Mouse (Mus musculus) cerebellum, adult 18-20 months (tissue): ENCODE measurements around the gene Aspg.
A peak's percentile ranks its signal among the peaks of the same experiment; 100 is the strongest.

Experiments
- DNase-seq, 2 experiments: peaks; one replicate each; pipeline ENCODE4 v3.0.0; 2021

Gene Aspg

DNA sequence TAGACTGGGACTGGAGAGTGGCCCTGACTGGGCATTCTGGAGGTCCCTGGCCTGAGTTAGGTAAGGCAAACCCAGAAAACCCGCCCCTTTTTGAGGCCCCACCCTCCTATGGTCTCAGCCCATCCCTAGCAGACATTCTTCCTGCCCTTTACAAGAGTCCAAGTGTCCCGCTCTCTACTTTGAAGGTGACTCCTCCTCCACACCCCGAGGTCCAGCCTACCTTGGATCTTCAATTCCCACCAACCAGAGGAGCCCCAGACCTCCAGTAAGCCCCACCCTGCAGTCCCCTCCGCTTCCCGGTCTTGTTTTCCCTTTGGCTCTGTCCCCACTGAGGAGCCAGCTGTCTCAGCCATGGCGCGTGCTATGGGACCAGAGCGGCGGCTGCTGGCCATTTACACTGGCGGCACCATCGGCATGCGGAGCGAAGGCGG, at the start of gene Aspg:
TSS of gene Aspg (plus strand) at position 139 of the 431 bp plus-strand sequence.
- DNase-seq = no peak

GRCm38 (mm10) chr12:112077651-112078050, 28.8 kb upstream of the Aspg start:
- DNase-seq = peak; percentile 69 to 70

DNA sequence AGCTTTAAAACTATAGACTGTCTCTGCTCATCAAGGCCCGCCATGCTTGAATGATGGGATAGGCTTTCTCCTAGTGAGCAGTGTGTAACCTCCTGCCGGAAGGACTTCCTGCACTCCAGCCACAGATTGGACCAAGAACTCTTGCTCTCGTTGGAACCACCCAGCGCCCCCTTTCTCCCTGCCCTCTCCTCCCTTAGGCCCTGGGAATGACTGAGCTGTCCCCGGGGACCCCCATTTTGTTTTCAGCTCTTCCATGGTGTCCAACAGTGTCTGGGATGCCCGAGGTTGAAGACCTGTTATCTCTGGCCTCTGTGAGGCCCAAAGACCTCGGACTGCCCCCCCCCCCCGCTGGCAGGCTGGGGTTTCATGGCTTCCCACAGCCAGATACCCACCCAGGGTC, 26.6 kb upstream of the Aspg start:
- no peak for DNase-seq

- no peak for DNase-seq
These were observed 25.6 kb upstream of the Aspg start for GRCm38 (mm10) chr12:112080911-112081310.

- no peak for DNase-seq
These were observed 24.2 kb upstream of the Aspg start for GRCm38 (mm10) chr12:112082241-112082640.

DNA sequence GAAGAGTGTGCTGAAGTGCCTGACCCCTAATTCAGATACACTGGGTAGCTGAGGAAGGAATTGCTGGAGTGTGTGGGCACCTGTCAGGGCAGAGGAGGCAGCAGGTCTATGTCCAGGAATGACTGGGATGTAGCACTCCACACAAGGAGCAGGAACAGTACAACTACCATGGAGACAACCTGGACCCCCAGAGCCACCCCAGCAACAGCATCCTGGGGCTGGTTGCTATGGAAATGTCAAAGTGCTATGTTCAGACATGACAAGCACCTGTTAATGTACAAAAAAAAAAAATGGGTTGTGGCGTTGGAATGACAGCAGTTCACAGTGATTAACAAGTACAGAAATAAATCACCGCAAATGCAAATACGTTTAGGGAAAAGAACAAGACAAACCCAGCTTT, 20.2 kb upstream of the Aspg start:
- DNase-seq = no peak

DNA sequence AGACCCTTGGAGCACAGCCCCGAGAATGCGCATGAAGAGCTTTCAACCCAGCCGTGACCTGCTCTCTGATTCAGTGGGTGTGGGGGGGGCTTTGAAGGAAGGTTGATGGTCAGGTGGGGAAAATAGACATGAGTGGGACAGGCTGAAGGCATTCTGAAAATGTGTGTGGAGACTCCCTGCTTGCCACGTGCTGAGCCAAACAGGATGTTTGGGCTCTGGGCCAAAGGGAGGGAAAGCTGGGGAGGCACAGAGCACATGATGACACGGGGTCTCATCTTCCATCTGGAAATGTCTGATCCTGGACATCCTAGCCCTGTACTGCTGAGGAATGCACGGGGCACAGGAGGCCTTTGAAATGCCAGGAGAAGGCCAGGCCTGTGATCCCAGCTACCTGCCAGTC, 19.8 kb upstream of the Aspg start:
- DNase-seq = no peak

DNA sequence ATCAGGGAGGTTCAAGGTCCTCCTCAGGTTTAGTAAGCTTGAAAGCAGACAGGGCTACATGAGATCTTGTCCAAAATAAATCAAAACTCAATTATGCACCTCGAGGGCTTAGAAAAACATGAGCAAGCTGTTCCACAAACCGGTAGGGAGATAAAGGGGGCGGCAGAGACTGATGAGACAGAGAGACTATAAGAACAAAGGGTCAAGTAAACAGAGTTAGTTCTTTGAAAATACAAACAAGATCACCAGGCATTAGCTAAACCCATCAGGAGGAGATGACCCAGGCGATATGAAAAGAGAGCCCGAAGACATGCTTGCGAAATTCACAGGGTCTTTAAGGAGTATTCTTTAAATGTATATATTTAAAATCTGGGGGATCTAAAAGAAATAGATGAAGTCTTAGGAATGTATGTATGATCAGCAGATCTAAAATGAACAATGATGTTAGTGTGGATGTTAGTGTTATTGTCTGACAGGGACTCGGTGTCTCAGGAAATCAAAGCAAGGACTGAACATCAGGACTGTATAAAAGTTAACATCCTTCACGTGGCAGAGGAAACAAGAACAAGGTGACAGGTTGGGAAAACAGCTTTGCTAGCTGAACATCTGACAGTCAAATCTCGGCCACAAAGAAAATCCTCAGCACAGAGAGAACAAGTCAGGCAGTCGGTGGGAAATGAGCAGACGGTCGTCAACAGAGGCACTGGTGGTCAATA, 17.7 kb upstream of the Aspg start:
- DNase-seq = no peak

DNA sequence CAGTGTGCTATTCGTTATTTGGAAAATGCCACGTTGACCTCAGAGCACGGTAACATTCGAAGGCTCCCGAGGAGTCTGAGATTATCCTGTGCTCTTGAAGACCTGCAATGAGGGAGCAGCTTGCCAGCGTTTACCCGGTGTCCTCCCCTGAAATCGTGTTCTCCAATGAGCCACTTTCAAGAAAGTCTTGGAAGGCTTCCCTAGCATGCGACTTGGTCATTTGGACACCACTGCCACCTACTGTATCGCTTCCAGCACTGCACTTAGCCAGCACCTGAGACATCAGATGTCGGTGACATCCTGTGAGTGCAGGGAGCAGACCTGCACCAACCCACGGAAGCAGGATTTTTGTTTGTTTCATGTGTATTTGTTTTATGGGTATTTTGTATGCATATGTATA, 15.4 kb upstream of the Aspg start:
- peak; percentile 79 to 83 for DNase-seq

DNA sequence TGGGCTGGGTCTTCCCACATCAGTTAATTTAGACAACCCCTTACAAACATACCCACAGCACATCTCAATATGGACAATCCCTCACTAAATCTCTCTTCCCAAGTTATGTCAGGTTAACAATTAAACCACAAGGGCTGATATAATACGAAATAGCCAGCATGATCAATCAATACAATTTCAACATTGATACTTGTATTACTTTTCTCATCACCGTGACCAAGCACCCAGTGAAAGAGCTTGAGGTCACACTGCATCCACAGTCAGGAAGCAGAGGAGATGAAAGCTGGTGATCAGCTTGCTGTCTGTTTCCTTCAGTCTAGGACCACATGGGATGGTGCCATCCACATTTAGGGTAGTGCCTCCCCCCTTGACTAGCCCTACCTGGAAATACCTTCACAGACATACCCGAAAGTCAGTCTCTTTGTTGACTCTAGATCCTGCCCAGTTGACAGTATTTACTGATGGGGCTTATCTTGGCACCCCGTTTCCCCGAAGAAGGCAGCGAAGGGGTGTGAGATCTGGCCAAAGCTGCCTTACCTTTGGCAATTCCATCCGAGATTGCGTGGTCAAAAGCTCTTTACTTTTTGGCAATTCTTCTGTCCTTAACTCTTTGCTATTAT, 12.1 kb upstream of the Aspg start:
- DNase-seq = no peak

- DNase-seq = no peak
These were observed 10.3 kb upstream of the Aspg start for GRCm38 (mm10) chr12:112096051-112096732.

- no peak for DNase-seq
These were observed 9.8 kb upstream of the Aspg start for GRCm38 (mm10) chr12:112096733-112097117.

- DNase-seq = no peak
These were observed 6.4 kb upstream of the Aspg start for GRCm38 (mm10) chr12:112100106-112100505.

GRCm38 (mm10) chr12:112101045-112101444, 5.4 kb upstream of the Aspg start:
- no peak for DNase-seq

GRCm38 (mm10) chr12:112103179-112103578, 3.3 kb upstream of the Aspg start:
- no peak for DNase-seq

DNA sequence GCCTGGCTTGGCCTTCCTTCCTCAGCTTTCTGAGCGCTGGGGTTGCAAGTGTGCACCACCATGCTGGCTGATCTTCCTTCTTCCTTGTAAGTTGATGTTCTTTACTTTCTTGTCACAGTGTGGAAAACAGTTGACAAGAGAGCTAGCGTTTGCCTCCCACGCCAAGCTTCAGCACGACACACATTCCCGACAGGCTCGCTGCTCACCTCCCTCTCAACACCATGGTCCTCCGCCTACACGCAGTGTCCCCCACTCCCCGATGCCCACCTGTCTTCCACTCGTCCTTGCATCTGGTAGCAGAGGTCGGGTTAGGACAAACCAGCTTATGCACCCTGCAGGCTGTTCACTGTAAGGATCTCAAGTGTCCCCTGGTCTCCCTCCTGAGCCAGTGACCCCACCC, 1.6 kb upstream of the Aspg start:
- DNase-seq = no peak

GRCm38 (mm10) chr12:112107685-112108084, 1.2 kb downstream of the Aspg start:
- no peak for DNase-seq

DNA sequence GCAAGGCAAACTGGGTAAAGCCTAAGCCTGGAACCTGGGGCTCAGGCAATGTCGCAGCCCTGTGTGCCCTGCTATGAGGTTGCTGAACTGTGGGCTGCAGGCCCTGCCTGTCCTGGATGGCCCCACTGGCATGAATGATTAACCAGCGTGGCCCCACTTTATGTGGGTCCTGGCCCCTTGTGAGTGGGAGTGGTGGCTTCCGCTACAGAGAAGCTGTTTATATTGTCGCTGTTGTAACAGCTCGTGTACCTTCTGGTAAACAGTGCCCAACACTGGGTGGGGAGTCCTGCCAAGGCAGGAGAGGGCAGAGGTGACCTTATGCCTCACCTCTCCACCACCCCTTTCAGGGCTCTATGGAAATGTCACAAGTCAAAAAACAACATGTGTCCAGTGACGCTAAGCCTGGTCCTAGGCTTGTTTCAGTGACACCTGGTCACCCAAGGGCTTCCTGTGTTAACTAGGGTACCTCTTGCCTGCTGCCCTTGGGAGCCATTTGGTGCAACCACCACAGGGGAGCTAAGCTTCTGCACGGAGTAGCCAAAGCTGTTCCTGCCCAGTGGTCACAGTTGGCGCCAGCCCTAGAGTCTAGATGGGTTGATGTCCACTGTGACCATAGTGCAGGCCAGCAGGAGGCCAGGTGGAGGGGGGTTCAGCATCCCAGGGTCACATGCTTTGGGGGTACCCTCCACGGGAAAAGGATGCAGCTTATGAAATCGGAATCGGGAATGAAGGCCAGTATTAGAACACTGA, 2.4 kb downstream of the Aspg start:
- DNase-seq = no peak

GRCm38 (mm10) chr12:112109701-112110100, 3.2 kb downstream of the Aspg start:
- no peak for DNase-seq

- DNase-seq = no peak
These were observed 4.8 kb downstream of the Aspg start for GRCm38 (mm10) chr12:112111323-112111722.

DNA sequence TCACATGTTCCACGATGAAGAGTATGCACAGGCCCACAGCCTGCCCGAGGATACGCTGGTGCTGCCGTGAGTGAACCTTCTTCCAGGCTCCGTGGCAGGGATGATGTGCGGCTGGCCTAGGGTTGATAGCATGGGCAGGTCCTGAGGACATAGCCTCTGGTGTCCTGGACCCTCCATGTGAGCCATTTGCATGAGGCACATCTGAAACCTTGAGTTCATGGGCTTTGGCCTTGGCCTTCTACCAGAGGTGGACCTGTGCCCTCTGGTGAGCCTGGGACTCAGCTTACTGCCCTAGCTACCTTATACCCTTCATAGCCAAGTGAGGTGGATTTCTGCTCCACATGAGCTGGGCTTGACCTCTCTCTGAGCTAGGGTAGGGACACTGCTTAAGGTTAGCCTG, 5.8 kb downstream of the Aspg start:
- no peak for DNase-seq

GRCm38 (mm10) chr12:112112686-112113396, 6.4 kb downstream of the Aspg start:
- no peak for DNase-seq

GRCm38 (mm10) chr12:112113710-112114109, 7.2 kb downstream of the Aspg start:
- DNase-seq = peak; percentile 76 to 82
